Mouse (Mus musculus): ENCODE measurements around the gene Ankar. TPM values are rescaled to one million over a fixed set of nuclear protein-coding genes. Genes with fewer than 3 reads are reported as not detected.

The Ankar gene
- polyA plus RNA-seq, 1 experiment from 2014 or later = not detected

- no peak overlapping the region for H3K4me3 ChIP-seq (ENCODE audit: low read length)
- no peak overlapping the region for H3K27ac ChIP-seq (ENCODE audit: low read length)
- 92% methylated on average over 5 of the region's 5 CpGs for WGBS
- H3K4me2 ChIP-seq (ENCODE audit: low read depth, low read length) = no peak overlapping the region
- no peak overlapping the region for H3K9ac ChIP-seq (ENCODE audit: low read length)
- ATAC-seq (ENCODE audit: low read depth) = no peak
- H3K9me3 ChIP-seq (ENCODE audit: control insufficient read depth, low read length) = no peaks in the 10 kb centered on the region
- peaks cover 29% of the 10 kb centered on the region for H3K36me3 ChIP-seq (ENCODE audit: control insufficient read depth, insufficient read depth, low read length)
- peaks cover 23% of the 10 kb centered on the region for H3K4me1 ChIP-seq (replicated peaks; ENCODE audit: control insufficient read depth, insufficient read depth, low read length)
- no peaks in the 10 kb centered on the region for H3K27me3 ChIP-seq (ENCODE audit: control insufficient read depth, insufficient read depth, low read depth, low read length)
These were observed 99.6 kb downstream of the Ankar start for GRCm38 (mm10) chr1:72600778-72601177.

DNA sequence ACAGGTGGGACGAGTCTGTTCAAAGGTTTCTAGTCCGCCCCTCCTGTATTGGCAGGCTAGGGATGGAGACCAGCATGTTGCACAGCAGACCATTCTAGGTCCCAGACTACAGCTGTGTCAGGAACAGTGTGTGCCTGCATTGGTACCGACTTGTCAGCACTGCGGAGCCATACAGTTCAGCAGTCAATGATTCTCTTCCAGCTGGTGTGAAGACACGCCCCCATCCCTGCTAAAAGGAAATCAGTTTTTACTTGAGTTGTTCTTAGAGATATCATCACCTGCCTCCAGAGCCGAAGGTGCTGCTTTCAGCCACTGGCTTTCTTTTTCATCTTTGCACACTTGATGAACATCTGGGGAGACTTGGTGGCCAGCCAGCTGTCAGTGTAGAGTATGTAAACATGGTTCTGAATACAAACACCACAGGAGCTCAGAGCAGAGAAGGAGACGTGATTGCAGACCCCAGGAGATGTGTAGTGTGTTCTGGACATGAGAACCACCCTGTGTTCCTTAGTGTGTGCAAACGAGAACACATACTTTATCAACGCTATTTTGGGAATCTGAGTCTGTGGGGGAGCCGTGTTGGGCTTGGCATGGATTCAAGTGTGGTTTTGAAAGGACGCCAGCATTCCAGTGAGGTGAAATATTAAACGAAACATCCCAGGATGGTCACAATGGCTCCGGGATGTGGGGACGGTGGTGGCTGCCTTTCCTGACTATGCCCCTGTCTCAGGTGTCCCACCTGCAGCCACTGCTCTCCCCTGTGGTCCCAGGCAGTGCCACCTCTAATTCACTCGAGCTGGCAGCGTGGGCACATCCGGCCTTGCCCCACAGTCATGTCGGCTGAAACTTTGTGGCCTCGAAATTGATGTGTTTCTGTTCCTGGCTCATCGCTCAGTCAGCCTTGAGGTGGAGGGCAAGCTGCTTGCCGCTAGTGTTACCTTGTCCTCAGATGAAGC, 101.0 kb downstream of the Ankar start:
- H3K9ac ChIP-seq (ENCODE audit: low read length) = no peak overlapping the region
- WGBS = 28% methylated on average over 21 of the region's 21 CpGs
- H3K36me3 ChIP-seq (ENCODE audit: control insufficient read depth, insufficient read depth, low read length) = peaks cover 29% of the 10 kb centered on the region
- H3K4me2 ChIP-seq (ENCODE audit: low read depth, low read length) = peak overlapping the region; percentile 28
- H3K27me3 ChIP-seq (ENCODE audit: control insufficient read depth, insufficient read depth, low read depth, low read length) = no peaks in the 10 kb centered on the region
- peak overlapping the region; percentile 88 for H3K27ac ChIP-seq (ENCODE audit: low read length)
- ATAC-seq (ENCODE audit: low read depth) = peak; percentile 90
- H3K4me1 ChIP-seq (replicated peaks; ENCODE audit: control insufficient read depth, insufficient read depth, low read length) = peaks cover 23% of the 10 kb centered on the region
- H3K4me3 ChIP-seq (ENCODE audit: low read length) = 0 out of 2 replicates have a peak overlapping the region, but pooled peaks have one; percentile 3
- no peaks in the 10 kb centered on the region for H3K9me3 ChIP-seq (ENCODE audit: control insufficient read depth, low read length)

GRCm38 (mm10) chr1:72596231-72596630, 104.1 kb downstream of the Ankar start:
- no peaks in the 10 kb centered on the region for H3K9me3 ChIP-seq (ENCODE audit: control insufficient read depth, low read length)
- no peak overlapping the region for H3K4me2 ChIP-seq (ENCODE audit: low read depth, low read length)
- H3K36me3 ChIP-seq (ENCODE audit: control insufficient read depth, insufficient read depth, low read length) = peaks cover 26% of the 10 kb centered on the region
- H3K9ac ChIP-seq (ENCODE audit: low read length) = no peak overlapping the region
- ATAC-seq (ENCODE audit: low read depth) = no peak
- H3K4me1 ChIP-seq (replicated peaks; ENCODE audit: control insufficient read depth, insufficient read depth, low read length) = peaks cover 26% of the 10 kb centered on the region
- H3K27me3 ChIP-seq (ENCODE audit: control insufficient read depth, insufficient read depth, low read depth, low read length) = no peaks in the 10 kb centered on the region
- H3K4me3 ChIP-seq (ENCODE audit: low read length) = no peak overlapping the region
- H3K27ac ChIP-seq (ENCODE audit: low read length) = no peak overlapping the region
- 88% methylated on average over 5 of the region's 5 CpGs for WGBS

DNA sequence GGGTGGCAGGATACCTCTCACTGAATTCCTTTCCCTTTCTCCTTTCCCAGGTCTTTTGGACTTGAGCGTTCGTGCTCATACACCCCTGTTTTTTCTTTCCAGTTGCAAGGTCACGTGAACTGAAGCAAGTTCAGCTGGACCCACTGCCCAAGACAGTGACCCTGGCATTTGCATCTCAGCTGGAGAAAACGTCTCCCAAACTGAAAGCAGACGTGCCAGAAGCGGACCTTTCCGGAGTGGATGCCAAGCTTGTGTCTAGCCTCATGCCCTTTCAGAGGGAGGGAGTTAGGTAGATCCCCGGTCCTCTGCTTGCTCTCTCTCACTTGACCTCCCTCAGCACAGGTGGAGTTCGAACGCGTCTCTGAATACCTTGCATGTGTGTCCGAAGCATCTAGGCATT, 104.7 kb downstream of the Ankar start:
- Histone ChIP-seq H3K27ac (ENCODE audit: low read length) (no peak overlapping the region), H3K4me1 (replicated peaks; ENCODE audit: control insufficient read depth, insufficient read depth, low read length) (peaks cover 26% of the 10 kb centered on the region), H3K4me3 (ENCODE audit: low read length) (no peak overlapping the region), H3K9me3 (ENCODE audit: control insufficient read depth, low read length) (no peaks in the 10 kb centered on the region), H3K9ac (ENCODE audit: low read length) (no peak overlapping the region), H3K36me3 (ENCODE audit: control insufficient read depth, insufficient read depth, low read length) (peaks cover 22% of the 10 kb centered on the region), H3K4me2 (ENCODE audit: low read depth, low read length) (no peak overlapping the region), H3K27me3 (ENCODE audit: control insufficient read depth, insufficient read depth, low read depth, low read length) (no peaks in the 10 kb centered on the region)
- no peak for ATAC-seq (ENCODE audit: low read depth)
- WGBS = 92% methylated on average over 12 of the region's 12 CpGs

DNA sequence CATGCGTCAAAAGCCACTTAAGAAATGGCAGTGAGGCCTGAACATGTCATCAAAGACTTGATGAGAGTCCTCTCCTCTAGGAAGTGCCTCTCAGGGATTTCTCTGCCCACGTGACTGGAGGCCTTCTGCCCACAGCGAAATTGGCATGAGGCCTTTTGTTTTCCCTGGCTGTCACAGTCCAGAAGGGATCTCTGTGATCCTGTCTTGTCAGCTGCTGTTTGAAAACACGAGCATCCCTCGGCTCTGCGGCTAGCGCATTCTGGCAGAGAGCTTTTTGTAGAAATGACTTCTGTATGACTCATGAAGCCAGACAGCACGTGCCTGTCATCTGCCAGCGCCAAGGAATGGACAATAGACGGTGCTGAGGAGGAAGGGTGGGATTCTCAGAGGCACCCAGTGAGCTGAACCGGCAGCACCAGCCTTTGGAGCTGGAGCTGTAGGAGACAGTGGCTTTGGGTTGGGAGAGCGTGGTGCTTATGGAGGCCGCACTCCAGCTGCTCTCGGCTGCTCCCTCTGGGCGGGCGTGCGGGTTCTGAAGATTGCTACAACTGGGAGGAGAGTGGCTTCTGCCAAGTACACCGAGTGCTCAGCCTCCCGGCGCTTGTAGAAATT, 106.9 kb downstream of the Ankar start:
- WGBS = 62% methylated on average over 20 of the region's 20 CpGs
- peaks cover 22% of the 10 kb centered on the region for H3K36me3 ChIP-seq (ENCODE audit: control insufficient read depth, insufficient read depth, low read length)
- peak overlapping the region; percentile 55 for H3K27ac ChIP-seq (ENCODE audit: low read length)

More for the DNA sequence above, 106.9 kb downstream of the Ankar start:
- Histone ChIP-seq H3K4me1 (replicated peaks; ENCODE audit: control insufficient read depth, insufficient read depth, low read length) (peaks cover 8% of the 10 kb centered on the region), H3K4me2 (ENCODE audit: low read depth, low read length) (no peak overlapping the region), H3K9ac (ENCODE audit: low read length) (no peak overlapping the region), H3K27me3 (ENCODE audit: control insufficient read depth, insufficient read depth, low read depth, low read length) (no peaks in the 10 kb centered on the region), H3K4me3 (ENCODE audit: low read length) (no peak overlapping the region), H3K9me3 (ENCODE audit: control insufficient read depth, low read length) (no peaks in the 10 kb centered on the region)
- peak; percentile 77 for ATAC-seq (ENCODE audit: low read depth)

Other genes starting within 250 kb of the Ankar start
- 0.03 and 0.10 TPM in 2 replicates for gene March4, start 163.6 kb downstream of the Ankar start, polyA plus RNA-seq (2015; fragmentation: Nextera tagmentation; extraction: Ambion mirVana)
- gene Smarcal1, start 117.3 kb downstream of the Ankar start, polyA plus RNA-seq (2015; fragmentation: Nextera tagmentation; extraction: Ambion mirVana) = 25.9 and 27.4 TPM in 2 replicates
- gene Rpl37a, start 10.7 kb upstream of the Ankar start, polyA plus RNA-seq (2015; fragmentation: Nextera tagmentation; extraction: Ambion mirVana) = 1,850 and 1,937 TPM in 2 replicates
- gene Igfbp2, start 123.9 kb upstream of the Ankar start, polyA plus RNA-seq (2015; fragmentation: Nextera tagmentation; extraction: Ambion mirVana) = 213 and 233 TPM in 2 replicates
- 58.7 and 72.4 TPM in 2 replicates for gene Igfbp5, start 174.3 kb upstream of the Ankar start, polyA plus RNA-seq (2015; fragmentation: Nextera tagmentation; extraction: Ambion mirVana)

Measured in lung, embryonic 16.5 days (tissue).